Mouse (Mus musculus) C3H10T1/2 (cell line): Measurements from ENCODE around the gene Med8. TPM values are rescaled to one million over a fixed set of nuclear protein-coding genes. Genes with fewer than 3 reads are reported as not detected.

Source experiments
- polyA plus RNA-seq, 2 experiments: library from polyadenylated mRNA; unstranded; fragments of >200 nt; fragmentation: generic; extraction: Trizol; gene quantifications; one replicate each; pipeline ENCODE4 v1.2.1; 2012; ENCODE audit warnings: missing spikeins in 2 of 2

The Med8 gene
- polyA plus RNA-seq: 10 to 100 TPM; 34.6 to 47.2 TPM

DNA sequence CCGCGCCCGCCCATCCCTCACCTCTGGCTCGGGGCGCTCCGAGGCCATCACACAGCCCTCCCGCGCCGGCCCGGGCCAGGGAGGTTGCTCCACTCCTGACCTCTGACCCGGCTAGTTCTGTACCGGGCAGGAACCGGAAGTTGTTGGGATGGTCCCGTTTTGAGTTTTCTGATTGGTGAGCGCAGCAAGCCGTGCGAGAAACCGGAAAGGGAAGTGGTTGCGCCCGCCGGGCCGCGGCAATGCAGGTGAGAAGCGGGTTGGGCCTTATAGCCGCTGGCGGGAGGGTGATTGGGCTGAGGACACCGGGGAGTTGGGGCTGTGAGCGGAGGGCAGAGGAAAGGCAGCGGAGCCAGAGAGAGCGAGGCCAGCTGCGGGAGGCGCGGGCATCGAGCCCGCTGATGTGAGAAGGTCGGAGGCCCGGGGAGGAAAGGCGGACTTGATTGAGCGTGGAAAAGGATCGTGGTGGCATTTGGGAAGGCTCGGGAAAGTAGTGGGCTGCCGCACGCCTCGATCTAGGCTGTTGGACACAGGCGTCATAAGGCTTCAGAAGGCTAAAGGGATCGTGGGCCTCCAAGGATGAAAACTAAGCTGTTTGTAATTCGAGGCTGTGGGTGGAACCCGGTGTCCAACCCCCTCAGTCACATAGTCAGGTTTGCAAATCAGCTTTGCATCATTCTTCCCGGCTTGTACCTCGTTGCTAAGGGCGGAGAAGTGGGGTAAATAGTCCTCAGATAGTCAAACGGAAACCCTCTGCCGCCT lies at the start of gene Med8, which contains the start of gene Szt2:
Gene Med8, plus strand, starts transcription at position 196 of the 759 bp plus-strand sequence.
Gene Szt2, minus strand, starts transcription at position 132 of the 759 bp plus-strand sequence.

DNA sequence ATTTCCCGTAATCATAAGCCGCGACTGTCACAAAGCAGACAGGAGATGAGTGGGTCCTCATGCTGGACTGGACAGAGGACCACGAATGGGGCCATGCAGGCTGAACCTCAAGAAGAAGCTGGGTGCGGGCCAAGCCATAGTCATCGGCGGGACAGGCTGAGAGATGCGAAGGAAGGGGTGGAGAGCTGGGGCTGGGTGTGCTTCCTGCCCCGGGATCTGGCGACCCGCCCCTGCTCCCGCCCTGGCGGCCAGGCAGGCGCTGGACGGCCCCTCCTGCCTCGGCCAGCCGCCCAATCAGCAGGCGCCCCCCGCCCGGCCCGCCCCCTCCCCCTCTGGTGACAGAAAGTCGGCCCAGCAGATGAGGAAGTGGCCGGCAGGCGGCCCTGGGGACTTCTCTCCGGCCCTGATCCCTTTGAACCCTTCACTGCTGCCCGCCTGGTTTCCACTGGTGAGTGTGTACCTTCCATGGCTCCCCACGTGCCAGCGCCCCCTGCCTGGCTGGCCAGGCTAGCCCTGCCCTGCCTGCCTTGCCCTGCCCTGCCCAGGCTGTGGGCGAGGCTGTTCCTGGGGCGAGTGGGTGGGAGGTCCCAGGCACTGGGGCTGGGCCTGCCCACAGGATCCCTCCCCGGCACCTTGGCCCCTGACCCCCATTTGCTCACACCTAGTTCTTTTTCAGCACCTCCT lies 18.8 kb downstream of the Med8 start, which contains the start of gene Elovl1:
Gene Elovl1, plus strand, starts transcription at position 326 of the 684 bp plus-strand sequence.

DNA sequence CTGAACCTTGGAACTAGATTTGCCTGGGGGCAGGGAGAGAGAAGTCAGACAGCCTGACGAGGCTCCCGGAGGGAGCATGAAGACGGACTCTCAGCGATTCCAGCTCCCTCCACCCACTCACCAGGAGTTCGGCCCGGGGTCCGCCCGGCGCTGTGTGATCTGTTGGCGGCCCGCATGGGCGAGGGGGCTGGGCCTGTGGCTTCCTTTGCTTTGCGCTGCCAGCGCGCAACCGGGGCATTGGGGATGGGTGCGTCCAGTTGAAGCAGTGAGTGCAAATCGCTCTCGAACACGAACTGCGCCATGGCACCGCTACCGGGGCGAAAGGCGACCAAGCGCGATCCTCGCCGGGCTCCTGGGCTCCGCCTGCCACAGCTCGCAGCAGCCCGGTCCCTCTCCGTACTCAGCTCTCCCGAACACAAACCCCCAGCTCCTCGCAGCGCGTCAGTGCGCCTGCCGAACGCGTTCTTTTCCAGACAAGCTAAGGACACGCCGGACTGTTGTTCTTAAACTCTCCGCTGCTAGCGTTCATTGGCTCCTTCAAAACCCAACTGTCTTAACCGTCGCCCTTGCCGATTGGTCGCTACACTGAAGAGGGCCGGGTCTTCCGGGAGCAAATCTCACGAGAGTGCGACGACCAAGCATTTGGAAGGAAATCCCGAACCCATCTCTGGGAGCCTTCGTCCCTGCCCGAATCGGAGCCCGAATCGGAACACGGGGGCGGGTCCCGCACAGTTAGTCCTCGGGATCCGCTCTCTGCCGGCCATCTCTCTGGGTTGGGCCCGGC lies 27.9 kb downstream of the Med8 start, which contains the start of gene Cdc20:
Gene Cdc20, minus strand, starts transcription at position 533 of the 784 bp plus-strand sequence.

DNA sequence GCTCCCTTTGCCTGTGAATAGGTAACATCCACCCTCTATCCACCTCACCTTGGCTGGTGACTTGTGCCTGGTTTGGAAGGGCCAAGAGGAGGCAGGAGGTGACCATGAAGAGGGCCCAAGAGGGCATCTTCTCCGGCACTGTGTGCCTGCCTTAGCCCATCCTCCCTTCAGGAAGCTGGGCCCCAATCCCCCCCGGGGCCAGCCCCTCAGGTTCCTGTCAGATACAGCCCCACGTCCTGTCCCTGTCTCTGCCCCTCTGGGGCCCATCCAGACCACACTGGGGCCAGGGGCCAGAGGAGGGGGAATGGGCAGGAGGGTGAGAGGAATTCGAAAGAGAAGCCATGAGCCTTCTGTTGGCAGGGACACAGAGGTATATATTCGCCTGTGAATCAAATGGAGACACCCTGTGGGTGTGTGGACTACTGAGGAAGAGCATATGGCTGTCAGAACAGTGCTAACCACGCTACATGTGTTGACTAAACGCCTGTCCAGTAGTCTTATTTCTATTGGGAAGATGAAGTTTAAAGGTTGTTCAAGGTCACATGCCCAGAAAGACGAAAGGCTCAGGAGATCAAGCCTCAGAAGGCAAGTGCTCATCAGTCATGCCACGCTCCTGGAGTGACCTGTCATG lies 48.3 kb downstream of the Med8 start, which contains the start of gene Mpl:
Gene Mpl, minus strand, starts transcription at position 169 of the 631 bp plus-strand sequence.

Other genes with a start within 250 kb of the Med8 start
- gene Kdm4a, start 229.3 kb upstream of the Med8 start, polyA plus RNA-seq: 10 to 100 TPM in 1 of 2 experiments, 1 to 10 TPM in 1; 6.6 to 50.0 TPM
- 10 to 100 TPM in 1 of 2 experiments, 1 to 10 TPM in 1; 3.6 to 30.0 TPM for gene Ptprf, start 117.9 kb upstream of the Med8 start, polyA plus RNA-seq
- 10 to 100 TPM in 1 of 2 experiments, 1 to 10 TPM in 1; 2.4 to 11.3 TPM for gene Szt2, start 64 bp upstream of the Med8 start, polyA plus RNA-seq
- gene Elovl1, start 18.8 kb downstream of the Med8 start, polyA plus RNA-seq: 100 to 1,000 TPM in 1 of 2 experiments, 10 to 100 TPM in 1; 92.6 to 116 TPM
- 100 to 1,000 TPM; 129 to 220 TPM for gene Cdc20, start 28.0 kb downstream of the Med8 start, polyA plus RNA-seq
- gene Mpl, start 48.2 kb downstream of the Med8 start, polyA plus RNA-seq: not detected
- not detected for gene Tie1, start 80.7 kb downstream of the Med8 start, polyA plus RNA-seq
- gene 2610528J11Rik, start 117.7 kb downstream of the Med8 start, polyA plus RNA-seq: not detected
- not detected for gene Tmem125, start 134.7 kb downstream of the Med8 start, polyA plus RNA-seq
- gene Cfap57, start 211.4 kb downstream of the Med8 start, polyA plus RNA-seq: not detected
- gene Ebna1bp2, start 211.5 kb downstream of the Med8 start, polyA plus RNA-seq: 10 to 100 TPM; 12.5 to 40.3 TPM
- gene Olfr62, start 249.6 kb downstream of the Med8 start, polyA plus RNA-seq: not detected